Mouse (Mus musculus) G1E (cell line): ENCODE measurements around the gene Gpr150. TPM values are rescaled to one million over a fixed set of nuclear protein-coding genes. Genes with fewer than 3 reads are reported as not detected.

ENCODE experiments used
- ATAC-seq: 2 replicates; pipeline ENCODE4 v1.8.0; 2016; ENCODE audit warnings: mild to moderate bottlenecking; ENCODE audit not compliant: insufficient number of reproducible peaks, poor library complexity, low FRiP score, severe bottlenecking; ENCODE audit errors: extremely low read depth
- DNase-seq: peaks from one replicate; pipeline ENCODE4 v3.0.0; 2012; ENCODE audit warnings: low spot score
- H3K27me3 ChIP-seq: 2 replicates; pipeline ENCODE4 v1.6.1; 2012; ENCODE audit warnings: mild to moderate bottlenecking, low read length, inconsistent platforms; ENCODE audit not compliant: insufficient read depth
- H3K36me3 ChIP-seq: replicated peaks from 2 replicates; pipeline ENCODE3; 2012; ENCODE audit warnings: mild to moderate bottlenecking, inconsistent platforms
- H3K4me1 ChIP-seq: 2 replicates; pipeline ENCODE4 v1.6.1; 2012; ENCODE audit warnings: low read depth, low read length, inconsistent platforms, mixed read lengths; ENCODE audit not compliant: insufficient read depth
- H3K4me3 ChIP-seq: 2 replicates; pipeline ENCODE4 v1.5.1; 2012; ENCODE audit warnings: low read depth, mild to moderate bottlenecking, inconsistent platforms, low read length, moderate library complexity, mixed read lengths
- H3K9me3 ChIP-seq: replicated peaks from 2 replicates; pipeline ENCODE4 v1.6.1; 2012; ENCODE audit warnings: inconsistent platforms
- CTCF ChIP-seq: IDR thresholded peaks from 2 replicates; pipeline ENCODE4 v1.5.1; 2012; ENCODE audit warnings: low read depth, low read length, inconsistent platforms, mixed read lengths
- GATA1 ChIP-seq: IDR thresholded peaks from 2 replicates; pipeline ENCODE4 v1.6.1; 2012; ENCODE audit warnings: borderline replicate concordance, low read length, inconsistent platforms, mixed read lengths
- GATA2 ChIP-seq: IDR thresholded peaks from 2 replicates; pipeline ENCODE4 v1.6.1; 2012; ENCODE audit warnings: low read depth, low read length, inconsistent platforms, borderline replicate concordance
- POLR2AphosphoS5 ChIP-seq: IDR thresholded peaks from 2 replicates; pipeline ENCODE4 v1.6.1; 2012; ENCODE audit warnings: low read depth, low read length, inconsistent platforms; ENCODE audit not compliant: insufficient replicate concordance
- TAL1 ChIP-seq: conservative IDR thresholded peaks from 2 replicates; pipeline ENCODE4 v1.6.1; 2012; ENCODE audit warnings: low read depth, low read length, inconsistent platforms, mixed read lengths
- polyA plus RNA-seq: library from polyadenylated mRNA; stranded (reverse); fragments of >175 nt; gene quantifications from 2 replicates; pipeline ENCODE4 v1.2.3, GENCODE M21; 2012
- total RNA-seq, 2 experiments: library from RNA; stranded (forward) in 1 of 2; stranded (reverse) in 1 of 2; fragments of 200-1000 nt in 1 of 2; fragments of >200 nt in 1 of 2; fragmentation: Nextera tagmentation in 1 of 2; gene quantifications; 2 replicates each; pipeline ENCODE4 v1.2.3; 2014 to 2017

Gpr150 gene
- not detected in 2 replicates for total RNA-seq (2014; fragmentation: Nextera tagmentation)
- 0.05 TPM in 1 of 2 replicates, not detected in the other for total RNA-seq (2017)
- polyA plus RNA-seq, result not detected in 2 replicates

DNA sequence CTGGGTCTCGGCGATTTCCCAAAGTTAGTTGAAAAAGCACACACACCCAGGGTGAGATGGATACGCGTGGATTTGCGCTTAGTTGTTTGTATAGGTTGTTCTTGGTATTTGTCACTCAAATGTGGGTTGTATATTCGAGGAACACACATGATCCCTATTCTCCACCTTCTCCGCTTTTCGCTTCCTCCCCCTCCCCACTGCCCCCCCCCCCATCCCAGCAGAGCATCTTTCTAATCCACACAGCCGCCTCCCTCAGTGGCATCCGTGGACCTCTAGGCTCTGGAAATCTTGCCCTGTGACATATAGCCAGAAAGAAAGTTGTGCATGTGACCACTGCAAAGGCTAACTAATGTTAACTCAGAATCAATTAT, at the start of gene Gpr150:
Gpr150 (minus strand) TSS at position 101 of the 371 bp plus-strand sequence.
- peaks cover 12% of the 10 kb centered on the region for H3K4me1 ChIP-seq
- H3K9me3 ChIP-seq, result peaks cover 10% of the 10 kb centered on the region
- TF ChIP-seq TAL1 (no peak), GATA1 (no peak), CTCF (no peak), POLR2AphosphoS5 (no peak), GATA2 (no peak)
- H3K36me3 ChIP-seq, result peaks cover under 1% of the 10 kb centered on the region
- DNase-seq, result no peak
- H3K4me3 ChIP-seq, result peak within 1 kb of the TSS; percentile 72
- no peak for ATAC-seq
- H3K27me3 ChIP-seq, result peaks cover 12% of the 10 kb centered on the region

DNA sequence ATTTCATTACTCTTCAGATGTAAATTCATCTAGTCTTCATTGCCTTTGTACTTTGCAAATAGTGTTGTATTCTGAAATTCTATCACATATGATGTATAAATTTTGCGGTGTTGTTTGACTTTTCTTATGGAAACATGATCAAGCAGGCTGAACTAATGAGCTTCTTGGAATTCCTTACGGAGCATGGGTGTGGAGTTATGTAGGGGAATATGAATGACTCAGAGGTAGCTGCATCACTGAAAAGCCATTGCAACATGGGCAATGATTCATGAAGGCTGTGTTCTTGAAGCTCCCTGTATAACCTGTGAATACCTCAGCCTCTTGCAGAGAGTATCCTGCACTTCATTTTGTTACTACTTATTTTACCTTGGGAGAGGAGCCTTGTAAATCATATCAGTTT, 45.2 kb upstream of the Gpr150 start:
- Histone ChIP-seq H3K9me3 (no peaks in the 10 kb centered on the region), H3K4me3 (no peak overlapping the region), H3K27me3 (no peaks in the 10 kb centered on the region), H3K36me3 (peaks cover 35% of the 10 kb centered on the region), H3K4me1 (peaks cover 10% of the 10 kb centered on the region)
- ATAC-seq (no peak), DNase-seq (no peak)
- TF ChIP-seq POLR2AphosphoS5, result no peak
- TF ChIP-seq GATA1, result no peak
- TF ChIP-seq TAL1, result no peak
- no peak for TF ChIP-seq CTCF
- no peak for TF ChIP-seq GATA2

DNA sequence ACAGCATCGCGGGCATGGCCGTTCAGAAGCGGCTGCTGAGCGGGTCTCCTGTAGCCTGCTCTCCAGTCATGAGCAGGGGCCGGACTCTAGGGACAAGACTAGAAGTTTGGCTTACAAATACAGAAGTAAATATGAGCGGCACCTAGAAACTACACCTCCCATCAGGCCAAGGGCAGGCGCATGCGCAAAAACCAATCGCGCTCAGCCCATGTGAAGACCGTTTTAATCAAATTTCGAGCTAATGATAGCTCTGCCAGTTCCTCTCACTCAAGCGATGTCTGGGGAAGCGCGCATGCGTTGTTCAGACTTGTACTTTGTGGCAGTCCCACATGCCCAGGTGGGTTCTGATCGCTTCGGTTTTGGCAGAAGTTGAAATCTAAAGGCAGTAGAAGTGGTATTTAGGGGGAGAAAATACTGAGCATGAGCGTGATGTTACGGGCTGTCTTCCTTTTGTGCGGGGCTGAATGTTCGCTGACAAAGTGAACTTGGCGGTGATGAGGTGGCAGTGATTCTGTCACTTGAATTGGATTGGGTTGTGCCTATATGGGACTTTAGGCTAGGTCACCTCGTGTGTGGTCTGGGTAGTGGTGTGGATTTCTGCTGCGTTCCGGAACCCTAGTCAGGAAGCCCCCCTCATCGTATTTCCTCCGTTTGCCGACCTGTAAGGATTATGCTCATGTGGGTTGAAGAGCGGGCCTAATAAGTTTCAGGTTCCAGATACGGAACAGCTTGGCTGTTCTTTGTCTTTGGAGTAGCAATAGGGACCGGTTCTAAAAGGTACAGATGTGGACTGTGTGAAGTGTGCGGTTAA, 41.9 kb upstream of the Gpr150 start, which contains the start of the genes Arsk and Ttc37:
Arsk (minus strand) TSS at position 168 of the 811 bp plus-strand sequence.
Ttc37 (plus strand) TSS at position 242 of the 811 bp plus-strand sequence.
- DNase-seq (peak; percentile 50), ATAC-seq (peak; percentile 93)
- TF ChIP-seq GATA2 (no peak), TAL1 (no peak), CTCF (no peak), GATA1 (no peak), POLR2AphosphoS5 (no peak)
- peaks cover 35% of the 10 kb centered on the region for H3K36me3 ChIP-seq
- H3K9me3 ChIP-seq, result no peaks in the 10 kb centered on the region
- H3K4me3 ChIP-seq, result peak within 1 kb of the TSS; percentile 85
- no peaks in the 10 kb centered on the region for H3K27me3 ChIP-seq
- peaks cover 15% of the 10 kb centered on the region for H3K4me1 ChIP-seq

DNA sequence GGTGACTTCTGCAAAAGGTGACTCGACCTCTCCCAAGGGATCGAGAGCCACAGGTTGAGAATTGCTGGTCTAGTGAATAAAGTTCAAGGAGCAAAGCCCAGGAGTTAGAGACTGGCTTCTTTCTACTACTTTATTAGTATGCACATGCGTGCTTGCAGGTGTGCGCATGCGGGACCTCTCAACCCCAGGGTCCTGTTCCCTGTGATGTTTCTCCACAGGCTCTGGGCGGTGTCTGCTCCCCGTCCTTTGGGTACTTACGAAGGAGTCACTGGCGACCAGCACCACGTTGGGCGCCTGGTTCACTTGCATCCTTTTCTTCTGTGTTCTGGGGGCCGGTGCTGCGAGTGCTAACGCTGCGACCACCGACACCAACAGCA, 41.3 kb upstream of the Gpr150 start:
- peak; percentile 16 for DNase-seq
- ATAC-seq, result peak; percentile 62
- H3K4me3 ChIP-seq, result peak overlapping the region; percentile 85
- TF ChIP-seq POLR2AphosphoS5 (no peak), GATA2 (no peak), GATA1 (no peak), TAL1 (no peak), CTCF (no peak)
- peaks cover 15% of the 10 kb centered on the region for H3K4me1 ChIP-seq
- H3K36me3 ChIP-seq, result peaks cover 31% of the 10 kb centered on the region
- H3K9me3 ChIP-seq, result no peaks in the 10 kb centered on the region
- H3K27me3 ChIP-seq, result no peaks in the 10 kb centered on the region

DNA sequence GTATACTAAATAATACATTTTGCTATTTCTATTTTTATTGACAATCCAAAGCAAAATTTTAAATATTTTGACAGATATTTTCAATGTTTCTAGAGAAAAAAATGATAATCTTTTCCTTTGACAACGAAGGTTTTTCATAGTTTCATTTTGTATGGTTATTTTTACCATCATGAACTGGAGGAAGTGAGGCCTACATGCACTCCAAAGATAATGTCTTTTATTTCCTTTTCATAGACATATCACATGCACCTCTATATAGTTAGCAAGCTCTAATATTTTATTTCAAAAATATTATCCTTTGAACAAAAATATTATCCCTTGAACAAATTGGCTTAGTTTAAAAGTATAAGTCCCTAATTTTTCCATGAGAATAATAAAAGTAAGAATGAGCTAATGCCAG, 17.5 kb upstream of the Gpr150 start:
- H3K36me3 ChIP-seq, result peaks cover 10% of the 10 kb centered on the region
- ATAC-seq, result no peak
- no peak overlapping the region for H3K4me3 ChIP-seq
- no peaks in the 10 kb centered on the region for H3K4me1 ChIP-seq
- no peak for DNase-seq
- TF ChIP-seq GATA1 (no peak), GATA2 (no peak), POLR2AphosphoS5 (no peak), TAL1 (no peak), CTCF (no peak)
- no peaks in the 10 kb centered on the region for H3K9me3 ChIP-seq
- no peaks in the 10 kb centered on the region for H3K27me3 ChIP-seq

DNA sequence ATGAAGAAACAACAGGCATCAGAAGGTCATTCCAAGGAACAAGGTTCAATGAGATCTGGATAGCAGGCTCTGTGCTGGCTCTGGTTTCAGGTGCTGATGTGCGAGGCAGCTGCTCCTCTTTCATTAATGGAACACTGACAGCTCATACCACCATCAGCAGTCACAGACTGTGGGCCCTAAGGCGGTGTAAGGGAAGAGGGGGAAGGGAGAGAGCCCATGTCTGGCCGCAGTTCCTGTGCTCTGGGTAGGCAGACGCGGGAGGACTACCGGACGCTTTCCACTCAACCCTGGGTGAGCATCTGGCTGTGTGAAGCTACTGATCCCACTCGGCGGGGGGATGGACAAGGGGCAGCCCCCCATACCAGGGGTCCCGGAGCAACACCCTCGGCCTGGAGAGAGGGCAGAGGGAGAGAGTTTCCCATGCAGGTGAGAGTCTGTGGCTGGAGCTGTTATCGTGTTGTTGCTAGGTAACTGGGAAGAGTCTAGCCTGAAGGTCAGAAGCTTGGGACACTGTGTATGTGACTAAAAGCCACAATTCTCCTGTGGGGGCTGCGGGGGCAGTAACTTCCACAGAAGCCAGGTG, 7.7 kb upstream of the Gpr150 start:
- Histone ChIP-seq H3K9me3 (no peaks in the 10 kb centered on the region), H3K36me3 (peaks cover 27% of the 10 kb centered on the region), H3K4me1 (no peaks in the 10 kb centered on the region), H3K4me3 (no peak overlapping the region), H3K27me3 (no peaks in the 10 kb centered on the region)
- DNase-seq (no peak), ATAC-seq (no peak)
- TF ChIP-seq TAL1 (no peak), GATA1 (no peak), GATA2 (no peak), POLR2AphosphoS5 (no peak), CTCF (no peak)
